Mouse (Mus musculus): ENCODE results near the gene Fam102a.

DNA sequence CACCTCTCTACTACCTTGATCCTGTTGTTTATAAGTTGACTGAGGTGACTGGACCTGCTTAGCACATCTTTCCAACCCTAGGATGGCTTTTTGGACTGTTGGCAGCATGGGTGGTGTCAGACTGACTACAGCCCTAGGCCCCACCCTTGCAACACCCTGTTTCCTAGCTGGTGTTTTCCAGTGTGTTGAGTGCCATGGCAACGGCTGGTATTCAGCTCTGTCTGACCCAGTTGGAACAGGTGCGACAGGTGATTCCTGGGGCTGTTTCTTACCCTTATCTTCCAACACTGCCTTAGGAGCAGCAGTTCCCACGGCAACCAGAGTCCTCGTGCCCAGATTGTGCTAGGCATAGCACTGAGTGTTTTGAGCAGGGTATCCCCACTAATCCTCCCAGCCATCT lies 3.3 kb downstream of the Fam102a start:
- no peak for TF ChIP-seq JUN (IDR thresholded peaks at IDR 0.05; ENCODE audit: insufficient read depth, low read depth, low read length)
- TF ChIP-seq ZMIZ1 (IDR thresholded peaks at IDR 0.05; ENCODE audit: low read depth, low read length), result no peak
- TF ChIP-seq POLR2A (IDR thresholded peaks at IDR 0.05; ENCODE audit: low read depth, low read length), result no peak
- TF ChIP-seq CTCF (conservative IDR thresholded peaks at IDR 0.05 in 1 of 2, IDR thresholded peaks at IDR 0.05 in 1 of 2; ENCODE audit: low read depth in 2 of 2, low read length in 2 of 2), result no peak

Data from CH12.LX (cell line).